Mouse (Mus musculus) megakaryocyte, embryonic 14.5 days (primary cell): ENCODE data around the gene Zfp740. TPM values are rescaled to one million over a fixed set of nuclear protein-coding genes. Genes with fewer than 3 reads are reported as not detected.
A peak's percentile ranks its signal among the peaks of the same experiment; 100 is the strongest.

Source experiments
- H3K27me3 ChIP-seq: replicated peaks from 2 replicates; pipeline ENCODE3; 2012; ENCODE audit warnings: inconsistent platforms
- H3K36me3 ChIP-seq: replicated peaks from 2 replicates; pipeline ENCODE3; 2012; ENCODE audit warnings: low read length, inconsistent platforms, mixed read lengths
- H3K4me1 ChIP-seq: 2 replicates; pipeline ENCODE4 v1.6.1; 2012; ENCODE audit warnings: inconsistent platforms
- H3K4me3 ChIP-seq: replicated peaks from 2 replicates; pipeline ENCODE3; 2012; ENCODE audit warnings: moderate library complexity, mild to moderate bottlenecking, inconsistent platforms
- H3K9me3 ChIP-seq: 2 replicates; pipeline ENCODE4 v1.6.1; 2012; ENCODE audit warnings: inconsistent platforms
- FLI1 ChIP-seq: IDR thresholded peaks from 2 replicates; pipeline ENCODE4 v1.6.1; 2012; ENCODE audit warnings: low read length, inconsistent platforms, mixed read lengths
- GATA1 ChIP-seq: IDR thresholded peaks from 3 replicates; pipeline ENCODE4 v1.6.1; 2012; ENCODE audit warnings: mixed read lengths, low read length, inconsistent platforms, borderline replicate concordance
- polyA plus RNA-seq: library from polyadenylated mRNA; stranded (reverse); fragments of >175 nt; gene quantifications from 2 replicates; pipeline ENCODE4 v1.2.3, GENCODE M21; 2012; ENCODE audit warnings: low replicate concordance; ENCODE audit not compliant: insufficient read depth

The Zfp740 gene
- polyA plus RNA-seq, 1 experiment, result 3.8 TPM

GRCm38 (mm10) chr15:102257202-102258075 lies 54.4 kb downstream of the Zfp740 start, which contains the start of gene Rarg:
Gene Rarg, minus strand, starts transcription at chr15:102257517.
- no peak for TF ChIP-seq FLI1
- no peak for TF ChIP-seq GATA1
- Histone ChIP-seq H3K4me3 (peak within 1 kb of the TSS; percentile 90), H3K27me3 (peaks cover 83% of the 10 kb centered on the region), H3K4me1 (peaks cover 46% of the 10 kb centered on the region), H3K36me3 (no peaks in the 10 kb centered on the region), H3K9me3 (no peaks in the 10 kb centered on the region)

GRCm38 (mm10) chr15:102258076-102258470 lies 55.0 kb downstream of the Zfp740 start:
- H3K27me3 ChIP-seq, result peaks cover 84% of the 10 kb centered on the region
- TF ChIP-seq GATA1, result no peak
- no peak for TF ChIP-seq FLI1

GRCm38 (mm10) chr15:102258581-102259253 lies 55.7 kb downstream of the Zfp740 start:
- Histone ChIP-seq H3K36me3 (no peaks in the 10 kb centered on the region), H3K4me3 (no peak overlapping the region), H3K27me3 (peaks cover 85% of the 10 kb centered on the region), H3K9me3 (no peaks in the 10 kb centered on the region), H3K4me1 (peaks cover 49% of the 10 kb centered on the region)
- TF ChIP-seq GATA1, result no peak
- no peak for TF ChIP-seq FLI1

More at GRCm38 (mm10) chr15:102258076-102258470, 55.0 kb downstream of the Zfp740 start:
- Histone ChIP-seq H3K4me3 (peak overlapping the region; percentile 90), H3K36me3 (no peaks in the 10 kb centered on the region), H3K9me3 (no peaks in the 10 kb centered on the region), H3K4me1 (peaks cover 49% of the 10 kb centered on the region)

- Histone ChIP-seq H3K9me3 (no peaks in the 10 kb centered on the region), H3K27me3 (peaks cover 60% of the 10 kb centered on the region), H3K4me1 (peaks cover 32% of the 10 kb centered on the region), H3K4me3 (peak overlapping the region; percentile 59), H3K36me3 (no peaks in the 10 kb centered on the region)
- no peak for TF ChIP-seq FLI1
- no peak for TF ChIP-seq GATA1
Observed at GRCm38 (mm10) chr15:102262582-102262981, 59.5 kb downstream of the Zfp740 start.

- H3K36me3 ChIP-seq, result no peaks in the 10 kb centered on the region
- TF ChIP-seq GATA1 (no peak), FLI1 (no peak)
- H3K4me3 ChIP-seq, result no peak overlapping the region
- H3K9me3 ChIP-seq, result no peaks in the 10 kb centered on the region
- H3K4me1 ChIP-seq, result peaks cover 28% of the 10 kb centered on the region
- H3K27me3 ChIP-seq, result peaks cover 55% of the 10 kb centered on the region
Observed at GRCm38 (mm10) chr15:102263037-102263436, 60.0 kb downstream of the Zfp740 start.

Other genes starting within 250 kb of the Zfp740 start
- not detected in 2 replicates for gene Krt78, start 249.0 kb upstream of the Zfp740 start, polyA plus RNA-seq
- not detected in 2 replicates for gene Krt8, start 198.8 kb upstream of the Zfp740 start, polyA plus RNA-seq
- 0.06 TPM in 1 of 2 replicates, not detected in the other for gene Krt18, start 175.1 kb upstream of the Zfp740 start, polyA plus RNA-seq
- gene Eif4b, start 129.5 kb upstream of the Zfp740 start, polyA plus RNA-seq, result 18.2 and 102 TPM in 2 replicates
- gene Tns2, start 102.8 kb upstream of the Zfp740 start, polyA plus RNA-seq, result 0.43 TPM in 1 of 2 replicates, not detected in the other
- gene Spryd3, start 67.0 kb upstream of the Zfp740 start, polyA plus RNA-seq, result 9.5 and 25.9 TPM in 2 replicates
- gene Igfbp6, start 58.9 kb upstream of the Zfp740 start, polyA plus RNA-seq, result 1.2 TPM in 1 of 2 replicates, not detected in the other
- 0.76 and 3.6 TPM in 2 replicates for gene Soat2, start 52.7 kb upstream of the Zfp740 start, polyA plus RNA-seq
- 13.8 and 14.5 TPM in 2 replicates for gene Csad, start 1.5 kb downstream of the Zfp740 start, polyA plus RNA-seq
- 1.9 and 19.9 TPM in 2 replicates for gene Itgb7, start 28.7 kb downstream of the Zfp740 start, polyA plus RNA-seq
- 68.7 and 69.9 TPM in 2 replicates for gene Rarg, start 54.3 kb downstream of the Zfp740 start, polyA plus RNA-seq
- gene Gm9918, start 67.3 kb downstream of the Zfp740 start, polyA plus RNA-seq, result not detected in 2 replicates
- gene Mfsd5, start 76.2 kb downstream of the Zfp740 start, polyA plus RNA-seq, result 72.6 and 109 TPM in 2 replicates
- gene Espl1, start 93.0 kb downstream of the Zfp740 start, polyA plus RNA-seq, result 7.5 and 12.3 TPM in 2 replicates
- 5.9 and 58.8 TPM in 2 replicates for gene Pfdn5, start 122.9 kb downstream of the Zfp740 start, polyA plus RNA-seq
- 35.8 and 92.1 TPM in 2 replicates for gene Myg1, start 128.5 kb downstream of the Zfp740 start, polyA plus RNA-seq
- 51.2 and 84.3 TPM in 2 replicates for gene Aaas, start 147.5 kb downstream of the Zfp740 start, polyA plus RNA-seq
- gene Sp7, start 163.9 kb downstream of the Zfp740 start, polyA plus RNA-seq, result 0.10 TPM in 1 of 2 replicates, not detected in the other
- 3.9 and 15.5 TPM in 2 replicates for gene Sp1, start 202.9 kb downstream of the Zfp740 start, polyA plus RNA-seq
- 0.37 TPM in 1 of 2 replicates, not detected in the other for gene Amhr2, start 242.1 kb downstream of the Zfp740 start, polyA plus RNA-seq